Mouse (Mus musculus): Measurements from ENCODE around the gene 2610002M06Rik.

2610002M06Rik gene

DNA sequence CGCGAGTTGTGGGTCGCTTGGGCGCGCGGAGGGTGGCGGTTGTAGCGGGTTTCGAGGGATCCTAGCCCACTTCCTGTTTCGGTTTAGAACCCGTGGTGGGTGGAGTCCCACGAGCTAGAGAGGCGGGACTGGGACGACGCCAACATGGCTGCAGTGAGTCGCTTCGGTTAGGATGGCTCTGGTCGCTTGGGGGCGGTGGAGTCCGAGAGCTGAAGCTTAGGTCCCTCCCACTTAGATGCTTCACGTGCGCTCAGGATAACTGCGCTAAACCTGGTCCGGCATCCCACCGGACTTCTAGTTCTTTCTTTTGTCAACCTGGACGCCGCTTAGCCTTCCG lies at the start of gene 2610002M06Rik:
Gene 2610002M06Rik (minus strand): TSS at position 117 of the 337 bp plus-strand sequence.
- peak; percentile 79 for DNase-seq (ENCODE audit: extremely low spot score)

DNA sequence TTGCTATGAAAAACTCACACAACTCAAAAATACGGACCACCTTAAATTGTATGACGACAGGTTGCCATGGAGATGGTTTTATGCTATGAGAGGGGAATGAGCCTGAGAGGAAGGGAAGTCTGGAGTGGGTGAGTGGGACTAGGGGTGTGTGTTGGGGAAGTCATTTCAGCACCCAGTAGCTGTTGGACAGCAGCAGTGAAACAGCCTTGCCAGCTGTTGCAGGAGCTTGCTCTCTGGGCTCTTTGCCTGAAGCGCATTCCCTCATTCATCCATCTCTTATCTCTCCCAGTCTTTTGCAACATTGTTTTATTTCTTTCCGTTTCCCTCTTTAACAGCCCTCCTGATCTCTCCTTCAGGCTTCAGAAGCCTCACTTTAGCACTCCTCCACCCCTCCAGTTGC lies 42.0 kb upstream of the 2610002M06Rik start:
- no peak for DNase-seq (ENCODE audit: extremely low spot score)

DNA sequence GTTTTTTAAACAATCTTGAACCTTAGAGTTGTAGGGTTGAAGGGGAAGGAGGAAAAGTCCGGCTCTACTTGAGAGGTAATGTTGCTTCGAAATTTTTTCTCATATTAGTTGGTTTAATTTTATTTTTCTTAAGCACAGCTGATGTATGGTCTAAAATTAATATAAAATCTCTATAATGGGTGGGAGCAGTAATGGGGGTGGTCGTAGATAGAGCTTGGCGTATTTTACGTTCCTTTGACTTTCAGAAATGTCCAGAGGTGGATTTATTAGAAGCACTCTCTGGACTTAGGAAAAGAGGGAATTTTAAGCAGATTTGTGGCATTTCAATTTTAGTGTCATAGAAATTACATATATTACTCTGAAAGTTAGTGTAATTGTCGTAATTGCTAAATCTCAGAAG lies 592 bp upstream of the 2610002M06Rik start:
- DNase-seq (ENCODE audit: extremely low spot score), result no peak

DNA sequence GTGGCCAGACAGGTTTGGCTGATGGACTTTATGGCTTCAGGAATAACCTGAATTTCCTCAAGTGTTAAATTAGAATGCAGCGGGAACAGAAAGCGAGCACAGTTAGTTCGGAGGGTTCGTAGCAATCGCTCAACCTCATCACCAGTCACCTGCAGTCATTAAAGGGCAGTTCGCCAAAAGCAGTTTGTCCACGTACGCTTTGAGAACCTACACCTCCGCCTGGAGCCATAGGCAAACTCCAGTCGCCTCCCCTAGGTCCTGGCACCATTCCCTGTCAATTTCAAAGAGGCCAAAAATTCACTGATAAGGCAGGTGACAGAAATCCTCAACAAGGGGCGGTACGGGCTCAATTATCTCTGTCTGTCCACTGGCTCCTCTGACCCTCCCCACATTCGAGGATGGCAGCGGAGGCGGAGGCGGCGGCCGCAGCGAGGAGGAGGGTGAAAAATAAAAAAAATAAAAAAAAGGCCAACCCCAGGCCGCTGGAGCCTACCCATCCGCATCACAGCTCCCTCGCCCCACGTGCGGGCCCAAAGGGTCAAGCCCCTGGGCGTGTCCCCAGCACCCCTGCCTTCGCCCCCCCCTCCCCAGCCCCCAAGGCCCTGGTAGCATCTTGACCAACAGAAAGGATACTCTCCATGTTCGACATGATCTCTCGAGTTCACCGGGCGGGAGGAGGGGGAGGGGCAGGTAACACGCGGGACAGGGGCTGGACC lies 474 bp downstream of the 2610002M06Rik start:
- no peak for DNase-seq (ENCODE audit: extremely low spot score)

DNA sequence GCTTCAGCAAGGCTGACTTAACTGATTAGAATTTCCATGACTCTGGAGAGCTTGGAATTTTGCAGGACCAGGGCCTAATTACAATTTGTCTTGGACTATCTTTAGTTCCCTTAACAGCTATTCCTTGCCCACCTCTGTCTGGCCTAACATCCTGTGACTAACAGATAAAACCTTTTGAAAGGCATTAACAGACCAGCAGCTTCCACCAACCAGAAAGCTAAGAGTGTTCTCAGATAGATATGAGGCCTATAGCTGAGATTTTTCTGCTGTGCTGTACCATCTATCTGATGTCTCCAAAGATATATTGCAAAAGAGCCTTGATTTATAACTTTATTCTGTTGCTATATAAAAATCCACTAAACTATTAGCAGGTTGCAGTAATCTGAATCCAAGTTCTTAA lies 4.0 kb downstream of the 2610002M06Rik start:
- DNase-seq (ENCODE audit: extremely low spot score), result no peak

DNA sequence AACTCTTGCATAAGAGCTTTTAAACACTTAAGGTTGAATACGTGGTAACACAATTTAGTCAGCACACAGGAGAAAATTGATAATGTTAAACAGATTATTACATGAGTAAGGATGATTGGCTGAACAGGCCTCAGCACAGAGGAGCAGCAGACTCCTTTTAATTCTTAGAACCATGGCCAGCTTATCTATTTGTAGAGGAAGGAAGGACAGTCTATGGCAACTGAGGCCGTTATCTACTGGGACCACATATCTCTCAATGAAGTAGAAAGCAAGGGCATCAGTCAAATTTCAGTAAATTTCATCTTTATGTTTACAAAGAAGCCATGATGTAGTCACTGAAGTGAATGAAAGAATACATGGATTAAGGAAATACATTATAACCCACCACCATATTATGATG lies 19.2 kb downstream of the 2610002M06Rik start:
- no peak for DNase-seq (ENCODE audit: extremely low spot score)

DNA sequence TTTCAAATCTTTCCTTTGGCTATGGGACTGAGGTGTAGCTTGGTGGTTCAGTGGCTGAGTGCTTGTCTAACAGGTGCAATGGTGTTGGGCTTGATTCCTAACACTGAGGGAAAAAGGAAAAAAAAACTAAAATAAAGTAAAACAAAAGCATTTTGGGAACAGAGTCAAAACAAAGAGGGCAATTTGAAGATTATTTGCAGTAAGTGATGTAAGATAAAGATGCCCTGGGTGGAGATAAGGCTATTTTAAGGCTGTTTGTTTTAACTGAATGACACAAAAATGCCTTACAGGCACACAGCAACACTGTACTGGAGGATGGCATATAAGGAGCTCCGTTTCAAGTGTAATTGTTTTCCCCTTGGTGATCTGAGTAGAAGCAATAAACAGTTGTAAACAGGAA lies 20.3 kb downstream of the 2610002M06Rik start:
- no peak for DNase-seq (ENCODE audit: extremely low spot score)

DNA sequence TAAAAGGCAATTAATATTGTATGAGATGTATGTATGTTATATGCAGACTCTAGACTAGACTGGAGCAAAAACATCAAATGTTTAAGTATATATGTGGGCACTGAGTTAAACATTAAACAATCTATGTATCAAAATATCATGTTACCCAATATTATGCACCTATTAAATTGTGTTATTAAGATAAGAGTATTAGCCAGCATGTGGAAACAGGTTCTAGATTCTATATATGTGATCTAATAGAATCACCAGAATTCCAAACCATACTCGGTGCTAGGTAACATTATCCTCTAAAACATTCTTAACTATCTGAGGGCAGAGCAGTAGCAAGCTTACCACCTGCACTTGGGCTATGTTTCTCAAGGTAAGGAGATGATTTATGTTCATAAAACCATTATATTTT lies 23.8 kb downstream of the 2610002M06Rik start, which contains the start of gene Tent5d:
Gene Tent5d (plus strand): TSS at position 301 of the 400 bp plus-strand sequence.
- no peak for DNase-seq (ENCODE audit: extremely low spot score)

DNA sequence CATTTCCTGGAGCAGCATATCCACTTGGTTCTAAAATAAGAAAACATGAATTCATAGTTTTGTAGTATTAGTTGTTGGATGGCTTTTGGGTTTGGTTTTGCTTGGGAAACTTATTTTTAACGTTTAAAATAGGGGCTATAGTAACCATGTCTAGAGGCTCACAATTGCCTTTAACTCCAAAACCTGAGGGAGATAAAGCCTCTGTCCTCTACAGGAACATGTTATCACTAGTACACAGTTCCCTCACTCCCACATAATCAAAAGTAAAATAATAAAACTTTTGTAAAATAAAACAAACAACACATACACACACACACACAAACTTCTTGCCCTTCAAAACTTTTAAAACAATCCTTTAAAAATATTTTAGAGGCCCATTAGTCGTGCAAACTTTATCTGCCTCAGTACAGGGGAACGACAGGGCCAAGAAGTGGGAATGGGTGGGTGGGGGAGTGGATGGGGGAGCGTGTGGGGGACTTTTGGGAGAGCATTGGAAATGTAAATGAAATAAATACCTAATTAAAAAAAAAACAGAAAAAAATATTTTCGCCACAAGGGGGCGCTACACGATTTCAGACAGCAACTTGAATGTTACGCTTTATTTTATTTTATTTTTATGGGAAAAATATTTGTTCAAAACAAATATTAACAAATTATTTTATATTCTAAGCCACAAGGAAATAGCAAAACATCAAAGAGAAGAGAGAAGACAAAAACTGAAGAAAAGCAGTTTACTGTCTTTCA lies 25.2 kb downstream of the 2610002M06Rik start:
- no peak for DNase-seq (ENCODE audit: extremely low spot score)

DNA sequence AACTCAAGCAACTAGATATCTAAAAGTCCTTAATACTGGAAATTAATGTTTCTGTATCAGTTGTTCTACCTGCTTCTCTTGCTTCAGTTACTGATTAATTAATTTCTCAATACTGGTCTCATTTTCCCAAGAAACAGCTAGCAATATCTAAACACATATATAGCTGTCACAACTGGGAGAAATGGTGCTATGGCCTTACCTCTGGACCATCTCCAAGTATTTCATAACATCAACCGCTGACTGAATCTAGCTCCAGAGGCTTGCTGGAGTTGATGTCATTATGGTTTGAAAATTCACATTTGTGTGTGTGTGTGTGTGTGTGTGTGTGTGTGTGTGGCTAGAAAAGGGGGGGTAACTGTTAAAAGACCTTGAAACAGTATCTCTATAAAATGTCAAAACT lies 26.0 kb downstream of the 2610002M06Rik start:
- no peak for DNase-seq (ENCODE audit: extremely low spot score)

DNA sequence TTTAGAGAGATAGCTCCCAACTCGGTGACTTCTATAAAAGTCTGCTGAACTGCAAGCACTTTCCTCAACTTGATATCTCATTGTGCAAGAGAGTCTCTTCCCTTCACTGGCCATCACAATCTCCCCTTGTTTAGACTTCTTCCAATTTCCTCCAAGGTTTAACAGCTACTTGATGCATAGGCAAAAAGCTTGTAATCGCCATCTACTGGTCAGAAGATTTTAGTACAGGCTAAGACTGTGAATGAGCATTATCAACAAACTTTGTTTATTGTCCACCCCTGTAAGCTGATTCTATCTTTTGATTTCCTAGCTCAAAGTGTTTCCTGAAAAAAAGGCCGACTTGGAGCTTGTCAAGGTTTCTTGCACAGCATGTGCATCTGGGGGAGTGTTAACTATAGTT lies 48.2 kb downstream of the 2610002M06Rik start:
- no peak for DNase-seq (ENCODE audit: extremely low spot score)

Data from embryo, embryonic 9.5 days (tissue).